Mouse (Mus musculus) kidney, adult 2 months (tissue): ENCODE results near the gene Mrfap1. TPM values are rescaled to one million over a fixed set of nuclear protein-coding genes. Genes with fewer than 3 reads are reported as not detected.
"Not testable (repeated sequence)": the region's sequence is repeated elsewhere in the genome, so short reads cannot be mapped to it uniquely, and the experiment has no call there.

Experiments
- DNase-seq: peaks from one replicate; pipeline ENCODE4 v3.0.0; 2021
- H3K27ac ChIP-seq: fragments of 200-500 bp; 2 replicates; pipeline ENCODE4 v1.5.1; 2012; ENCODE audit warnings: low read depth, low read length, control low read depth, inconsistent platforms; ENCODE audit not compliant: insufficient read depth
- H3K27me3 ChIP-seq: fragments of 200-500 bp; replicated peaks from 2 replicates; pipeline ENCODE4 v1.6.1; 2012; ENCODE audit warnings: mild to moderate bottlenecking, moderate library complexity, low read length, inconsistent platforms; ENCODE audit not compliant: control insufficient read depth, insufficient read depth
- H3K36me3 ChIP-seq: fragments of 200-500 bp; 2 replicates; pipeline ENCODE4 v1.6.1; 2012; ENCODE audit warnings: mild to moderate bottlenecking, moderate library complexity, low read length, inconsistent platforms; ENCODE audit not compliant: control insufficient read depth, insufficient read depth
- H3K4me1 ChIP-seq: fragments of 200-500 bp; 2 replicates; pipeline ENCODE4 v1.6.1; 2011; ENCODE audit warnings: low read length; ENCODE audit not compliant: control insufficient read depth, insufficient read depth
- H3K4me3 ChIP-seq: fragments of 200-500 bp; 2 replicates; pipeline ENCODE4 v1.5.1; 2011; ENCODE audit warnings: mild to moderate bottlenecking, low read depth, low read length, control low read depth; ENCODE audit not compliant: insufficient read depth
- CTCF ChIP-seq: fragments of 200-500 bp; conservative IDR thresholded peaks from 2 replicates; pipeline ENCODE4 v1.5.1; 2011; ENCODE audit warnings: low read depth, mild to moderate bottlenecking, control low read depth, low read length, moderate library complexity, mixed read lengths; ENCODE audit not compliant: insufficient read depth, insufficient read length
- POLR2A ChIP-seq: fragments of 200-500 bp; IDR thresholded peaks from one replicate; pipeline ENCODE4 v1.6.1; 2011; ENCODE audit warnings: low read depth, low read length, control low read depth
- WGBS: fragments of 180-500 bp; shearing (Covaris S2); methylation state at CpG from one replicate; pipeline ENCODE4 v1.1.7; 2018; 5-methylcytosine and 5-hydroxymethylcytosine counted together
- polyA plus RNA-seq: library from polyadenylated mRNA; depleted of rRNA; stranded (reverse); fragments of >200 nt; gene quantifications from 2 replicates; pipeline ENCODE4 v1.2.3, GENCODE M21; 2012

Mrfap1 gene
- polyA plus RNA-seq, 1 experiment = 114 TPM

DNA sequence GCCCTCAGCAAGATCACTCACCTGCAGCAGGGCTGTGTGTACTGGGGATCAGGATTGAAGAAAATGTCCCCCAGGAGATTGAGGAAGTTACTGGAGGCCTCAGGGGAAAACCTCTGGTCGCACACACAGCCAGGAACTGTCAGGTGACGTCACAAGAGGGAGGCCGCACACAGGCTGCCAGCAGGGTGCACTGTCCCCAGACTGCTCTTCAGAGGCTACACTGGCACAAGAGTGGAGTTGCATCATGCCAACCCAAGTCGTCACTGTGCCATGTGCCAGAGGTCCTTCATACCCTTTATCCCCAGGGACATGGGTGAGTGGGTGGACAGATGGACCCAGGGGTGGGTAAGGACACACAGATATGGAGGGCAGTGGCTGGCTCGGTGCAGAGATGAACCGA, 18.0 kb upstream of the Mrfap1 start:
- Histone ChIP-seq H3K36me3 (no peaks in the 10 kb centered on the region; the same call in 1 of the 2 replicates), H3K4me1 (no peaks in the 10 kb centered on the region), H3K4me3 (no peak overlapping the region), H3K27me3 (no peaks in the 10 kb centered on the region), H3K27ac (no peak overlapping the region)
- 71% methylated on average over 6 of the region's 6 CpGs for WGBS
- DNase-seq = no peak
- TF ChIP-seq CTCF (no peak; the same call in 1 of the 2 replicates), POLR2A (no peak)

- WGBS = 32% methylated on average over 3 of the region's 3 CpGs
- H3K27me3 ChIP-seq = no peaks in the 10 kb centered on the region
- peak; percentile 70 for DNase-seq
- peak; percentile 92 for TF ChIP-seq CTCF
- no peak for TF ChIP-seq POLR2A
- H3K27ac ChIP-seq = no peak overlapping the region
- H3K4me3 ChIP-seq = no peak overlapping the region
- H3K4me1 ChIP-seq = no peaks in the 10 kb centered on the region
- no peaks in the 10 kb centered on the region; the same call in 1 of the 2 replicates for H3K36me3 ChIP-seq
These were observed 14.8 kb upstream of the Mrfap1 start for GRCm38 (mm10) chr5:36811413-36811812.

DNA sequence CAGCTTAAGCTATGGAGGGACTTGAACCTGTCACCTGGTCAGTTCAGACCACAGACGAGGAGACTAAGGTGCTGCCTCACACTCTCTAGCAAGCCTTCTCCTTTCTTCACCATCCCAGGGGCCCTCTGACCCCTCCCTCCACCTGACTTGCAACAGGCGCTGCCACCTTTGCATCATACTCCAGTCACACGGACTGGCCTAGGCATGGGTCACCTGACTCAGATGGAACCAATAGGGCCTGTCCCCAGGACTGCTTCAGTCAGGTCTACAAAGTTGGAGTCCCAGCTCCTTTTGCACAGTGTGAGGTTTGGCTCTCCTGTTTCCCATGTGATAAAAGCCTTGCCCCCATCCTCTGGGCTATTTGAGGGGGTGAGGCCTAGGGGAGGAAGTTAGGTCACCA, 14.1 kb upstream of the Mrfap1 start:
- TF ChIP-seq CTCF (no peak), POLR2A (no peak)
- DNase-seq = no peak
- no peak overlapping the region for H3K4me3 ChIP-seq
- WGBS = 79% methylated on average over 3 of the region's 3 CpGs
- H3K36me3 ChIP-seq = no peaks in the 10 kb centered on the region; the same call in 1 of the 2 replicates
- H3K4me1 ChIP-seq = no peaks in the 10 kb centered on the region
- H3K27me3 ChIP-seq = no peaks in the 10 kb centered on the region
- no peak overlapping the region for H3K27ac ChIP-seq

DNA sequence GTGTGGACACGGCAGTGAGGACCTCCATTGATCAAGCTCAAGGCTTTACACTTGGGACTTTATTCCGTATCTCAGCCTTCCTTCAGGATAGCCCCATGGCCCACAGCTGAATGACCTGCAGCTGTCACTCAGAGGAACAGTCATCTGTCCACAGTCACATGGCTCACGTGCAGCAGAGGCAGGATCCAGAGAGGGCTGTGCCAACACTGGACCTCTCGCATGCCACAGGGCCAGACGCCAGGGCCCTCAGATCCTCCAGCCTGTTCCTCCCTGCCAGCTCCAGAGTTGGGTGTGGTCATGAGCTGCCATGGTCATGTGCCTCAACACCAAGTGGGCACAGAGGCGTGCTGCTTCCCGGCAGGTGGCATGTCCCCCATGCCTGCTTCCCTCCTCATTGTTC, 12.6 kb upstream of the Mrfap1 start:
- H3K36me3 ChIP-seq = no peaks in the 10 kb centered on the region
- no peak overlapping the region for H3K4me3 ChIP-seq
- TF ChIP-seq POLR2A = no peak
- TF ChIP-seq CTCF = no peak
- no peak for DNase-seq
- no peaks in the 10 kb centered on the region for H3K4me1 ChIP-seq
- no peaks in the 10 kb centered on the region for H3K27me3 ChIP-seq
- WGBS = 81% methylated on average over 7 of the region's 7 CpGs
- no peak overlapping the region for H3K27ac ChIP-seq

DNA sequence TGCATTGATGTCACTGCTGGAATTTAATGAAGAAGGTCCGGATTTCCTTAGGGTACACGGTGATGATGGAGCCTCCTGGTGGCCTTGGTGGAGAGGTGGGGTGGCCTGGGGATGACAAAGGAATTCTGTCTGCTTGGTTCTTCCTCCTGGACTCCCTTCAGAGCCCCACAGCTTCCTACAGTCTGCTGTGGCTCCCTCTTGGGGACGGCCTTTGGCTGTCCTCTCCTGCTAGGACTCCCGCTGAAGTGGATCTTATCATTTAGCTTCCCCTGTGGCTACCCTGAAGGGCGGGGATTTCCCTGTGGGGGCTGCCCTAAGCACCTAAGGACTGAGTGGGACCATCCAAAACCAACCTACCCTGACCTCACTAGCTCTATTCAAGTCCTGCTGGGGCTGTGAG, 10.5 kb upstream of the Mrfap1 start:
- Histone ChIP-seq H3K4me1 (no peaks in the 10 kb centered on the region), H3K27ac (no peak overlapping the region), H3K27me3 (no peaks in the 10 kb centered on the region), H3K4me3 (no peak overlapping the region), H3K36me3 (no peaks in the 10 kb centered on the region)
- peak; percentile 23 for DNase-seq
- TF ChIP-seq CTCF (no peak), POLR2A (no peak)
- WGBS = 38% methylated on average over 5 of the region's 5 CpGs

- H3K27me3 ChIP-seq = no peaks in the 10 kb centered on the region
- TF ChIP-seq POLR2A (no peak), CTCF (no peak)
- no peaks in the 10 kb centered on the region; the same call in 1 of the 2 replicates for H3K36me3 ChIP-seq
- H3K4me3 ChIP-seq = no peak overlapping the region
- H3K27ac ChIP-seq = no peak overlapping the region
- 70% methylated on average over 8 of the region's 8 CpGs for WGBS
- H3K4me1 ChIP-seq = no peaks in the 10 kb centered on the region; the same call in 1 of the 2 replicates
- no peak for DNase-seq
These were observed 719 bp upstream of the Mrfap1 start for GRCm38 (mm10) chr5:36797291-36797690.

GRCm38 (mm10) chr5:36795647-36796295, 801 bp downstream of the Mrfap1 start:
- H3K27me3 ChIP-seq, H3K4me1 ChIP-seq, H3K36me3 ChIP-seq: not testable (repeated sequence)
- Histone ChIP-seq H3K4me3 (peak overlapping the region; percentile 58), H3K27ac (0 out of 2 replicates have a peak overlapping the region, but pooled peaks have one; percentile 3)
- DNase-seq = peak; percentile 59
- WGBS = 3% methylated on average over 36 of the region's 37 CpGs

GRCm38 (mm10) chr5:36791861-36792260, 4.7 kb downstream of the Mrfap1 start:
- H3K27me3 ChIP-seq = no peaks in the 10 kb centered on the region; the same call in 1 of the 2 replicates
- H3K4me1 ChIP-seq = no peaks in the 10 kb centered on the region; the same call in 1 of the 2 replicates
- TF ChIP-seq CTCF (no peak), POLR2A (no peak)
- H3K4me3 ChIP-seq = no peak overlapping the region
- no peak overlapping the region for H3K27ac ChIP-seq
- H3K36me3 ChIP-seq = no peaks in the 10 kb centered on the region; the same call in 1 of the 2 replicates
- WGBS = 78% methylated on average over 9 of the region's 9 CpGs
- DNase-seq = no peak
